Mouse (Mus musculus) spleen, adult 2 months (tissue): ENCODE measurements at regions not wholly inside any gene's neighbourhood (a gene's known extent, or its start where the extent isn't known, plus 50 kb on each side); places are given as distances from the start of the nearest gene placed in this dataset.

Source experiments
- CTCF ChIP-seq: fragments of 200-500 bp; IDR thresholded peaks from 2 replicates; pipeline ENCODE4 v1.5.1; 2011; ENCODE audit warnings: mild to moderate bottlenecking, inconsistent platforms; ENCODE audit not compliant: insufficient read depth, insufficient read length, insufficient replicate concordance; ENCODE audit errors: extremely low read depth
- POLR2A ChIP-seq: fragments of 200-500 bp; IDR thresholded peaks from 2 replicates; pipeline ENCODE4 v1.6.1; 2011; ENCODE audit warnings: low read depth, low read length, inconsistent platforms

DNA sequence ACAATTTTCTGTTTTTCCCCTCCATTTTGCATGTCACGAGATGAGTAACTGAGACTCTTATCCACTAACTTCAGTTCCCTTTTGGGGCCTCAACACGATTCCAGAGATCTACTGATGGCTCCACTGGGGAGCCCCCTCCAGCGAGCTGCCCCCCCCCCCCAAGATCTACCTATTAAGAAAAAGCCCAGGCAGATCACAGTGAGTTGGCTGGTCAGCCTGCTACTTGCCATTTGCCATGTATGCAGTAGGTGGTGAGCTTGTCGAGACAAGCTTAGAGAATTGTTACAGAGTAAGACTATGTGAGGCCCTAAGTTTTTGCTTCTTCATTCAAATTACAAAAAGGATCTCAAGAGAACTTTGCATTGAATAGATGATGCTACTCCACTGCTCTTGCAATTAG lies 426.3 kb upstream of the Ubash3b start:
- TF ChIP-seq POLR2A (no peak), CTCF (no peak)
